Mouse (Mus musculus): ENCODE results near the gene Raet1e. TPM values are rescaled to one million over a fixed set of nuclear protein-coding genes. Genes with fewer than 3 reads are reported as not detected.
"Not testable (repeated sequence)": the region's sequence is repeated elsewhere in the genome, so short reads cannot be mapped to it uniquely, and the experiment has no call there.

Raet1e gene
- total RNA-seq, 2 experiments from 2014 or later, result 0.14 TPM; not detected in 1

- DNase-seq (ENCODE audit: low spot score), result not testable (repeated sequence)
Measured at GRCm38 (mm10) chr10:22360252-22360651, 201.9 kb downstream of the Raet1e start, which contains the start of gene Raet1d. Raet1d (plus strand) TSS chr10:22360552.

GRCm38 (mm10) chr10:22360957-22361356, 202.6 kb downstream of the Raet1e start:
- DNase-seq (ENCODE audit: low spot score), result not testable (repeated sequence)

GRCm38 (mm10) chr10:22361415-22362352, 203.3 kb downstream of the Raet1e start:
- not testable (repeated sequence) for DNase-seq (ENCODE audit: low spot score)

- not testable (repeated sequence) for DNase-seq (ENCODE audit: low spot score)
Measured at GRCm38 (mm10) chr10:22362466-22362865, 204.1 kb downstream of the Raet1e start.

GRCm38 (mm10) chr10:22364915-22365314, 206.5 kb downstream of the Raet1e start:
- DNase-seq (ENCODE audit: low spot score), result not testable (repeated sequence)

- DNase-seq (ENCODE audit: low spot score), result not testable (repeated sequence)
Measured at GRCm38 (mm10) chr10:22381226-22381625, 222.9 kb downstream of the Raet1e start.

- DNase-seq (ENCODE audit: low spot score), result not testable (repeated sequence)
Measured at GRCm38 (mm10) chr10:22390146-22390545, 231.8 kb downstream of the Raet1e start.

GRCm38 (mm10) chr10:22391616-22392015, 233.2 kb downstream of the Raet1e start:
- DNase-seq (ENCODE audit: low spot score), result not testable (repeated sequence)

- DNase-seq (ENCODE audit: low spot score), result not testable (repeated sequence)
Measured at GRCm38 (mm10) chr10:22393028-22393824, 234.9 kb downstream of the Raet1e start.

GRCm38 (mm10) chr10:22396680-22397079, 238.3 kb downstream of the Raet1e start:
- not testable (repeated sequence) for DNase-seq (ENCODE audit: low spot score)

- peak; percentile 40 for DNase-seq (ENCODE audit: low spot score)
Measured at GRCm38 (mm10) chr10:22402225-22402917, 244.0 kb downstream of the Raet1e start.

- peak; percentile 3 for DNase-seq (ENCODE audit: low spot score)
Measured at GRCm38 (mm10) chr10:22413702-22414494, 255.5 kb downstream of the Raet1e start.

Other genes starting within 250 kb of the Raet1e start
- gene 4930444G20Rik, start 90.5 kb upstream of the Raet1e start, total RNA-seq (2021), result not detected
- 1 to 10 TPM in 1 of 2 experiments, under 1 TPM in 1; 0.64 to 1.1 TPM for gene E030030I06Rik, start 9.3 kb upstream of the Raet1e start, total RNA-seq (2021)
- not detected for gene H60b, start within 50 bp of the Raet1e start, total RNA-seq (2021)
- gene Raet1d, start 202.0 kb downstream of the Raet1e start, total RNA-seq (2021), result not detected